Mouse (Mus musculus) MEL (cell line): ENCODE results near the gene Deaf1. TPM values are rescaled to one million over a fixed set of nuclear protein-coding genes. Genes with fewer than 3 reads are reported as not detected.

Source experiments
- polyA plus RNA-seq, 2 experiments: library from polyadenylated mRNA; stranded (reverse) in 1 of 2; unstranded in 1 of 2; fragments of >175 nt in 1 of 2; fragments of >200 nt in 1 of 2; gene quantifications; 2 replicates each; pipeline versions ENCODE4 v1.2.1 to v1.2.4; 2012; ENCODE audit warnings: low replicate concordance in 2 of 2, low read depth in 1 of 2; ENCODE audit not compliant: insufficient read length in 2 of 2, insufficient read depth in 1 of 2, missing spikeins in 1 of 2
- total RNA-seq: library from RNA; depleted of rRNA; stranded (reverse); fragments of 300-350 nt; gene quantifications from 2 replicates; pipeline ENCODE4 v1.2.3, GENCODE M21; 2012; rRNA removed

Deaf1 gene
- total and polyA plus RNA-seq, 3 experiments, result 13.2 to 91.1 TPM; not detected in 1

Other genes with a start within 250 kb of the Deaf1 start
- not detected in 2 replicates for gene Pkp3, start 249.5 kb downstream of the Deaf1 start, total RNA-seq
- gene Pkp3, start 249.5 kb downstream of the Deaf1 start, polyA plus RNA-seq, result not detected
- 8.3 and 8.6 TPM in 2 replicates for gene Sigirr, start 227.1 kb downstream of the Deaf1 start, total RNA-seq
- 10 to 100 TPM in 1 of 2 experiments, not detected in 1; 17.5 TPM for gene Sigirr, start 227.1 kb downstream of the Deaf1 start, polyA plus RNA-seq
- 0.08 TPM in 1 of 2 replicates, not detected in the other for gene Ano9, start 209.9 kb downstream of the Deaf1 start, total RNA-seq
- under 1 TPM in 1 of 2 experiments, not detected in 1; 0.03 TPM for gene Ano9, start 209.9 kb downstream of the Deaf1 start, polyA plus RNA-seq
- 12.2 and 16.9 TPM in 2 replicates for gene Ptdss2, start 205.3 kb downstream of the Deaf1 start, total RNA-seq
- 10 to 100 TPM in 1 of 2 experiments, not detected in 1; 44.9 TPM for gene Ptdss2, start 205.3 kb downstream of the Deaf1 start, polyA plus RNA-seq
- gene Rnh1, start 154.8 kb downstream of the Deaf1 start, total RNA-seq, result 69.6 and 71.4 TPM in 2 replicates
- gene Rnh1, start 154.8 kb downstream of the Deaf1 start, polyA plus RNA-seq, result 10 to 100 TPM in 1 of 2 experiments, not detected in 1; 94.5 TPM
- 137 and 183 TPM in 2 replicates for gene Hras, start 133.7 kb downstream of the Deaf1 start, total RNA-seq
- gene Hras, start 133.7 kb downstream of the Deaf1 start, polyA plus RNA-seq, result 100 to 1,000 TPM in 1 of 2 experiments, not detected in 1; 149 TPM
- 1.0 and 1.6 TPM in 2 replicates for gene Lrrc56, start 133.5 kb downstream of the Deaf1 start, total RNA-seq
- gene Lrrc56, start 133.5 kb downstream of the Deaf1 start, polyA plus RNA-seq, result 1 to 10 TPM in 1 of 2 experiments, not detected in 1; 5.5 TPM
- gene Lmntd2, start 113.6 kb downstream of the Deaf1 start, total RNA-seq, result not detected in 2 replicates
- gene Lmntd2, start 113.6 kb downstream of the Deaf1 start, polyA plus RNA-seq, result under 1 TPM in 1 of 2 experiments, not detected in 1; 0.43 TPM
- gene Rassf7, start 111.8 kb downstream of the Deaf1 start, total RNA-seq, result 7.0 and 7.6 TPM in 2 replicates
- 1 to 10 TPM in 1 of 2 experiments, not detected in 1; 9.5 TPM for gene Rassf7, start 111.8 kb downstream of the Deaf1 start, polyA plus RNA-seq
- 65.0 and 66.1 TPM in 2 replicates for gene Phrf1, start 98.9 kb downstream of the Deaf1 start, total RNA-seq
- gene Phrf1, start 98.9 kb downstream of the Deaf1 start, polyA plus RNA-seq, result 1,000 to 10,000 TPM in 1 of 2 experiments, 10 to 100 TPM in 1; 91.2 to 1,029 TPM
- 0.52 and 1.9 TPM in 2 replicates for gene Irf7, start 61.2 kb downstream of the Deaf1 start, total RNA-seq
- 1 to 10 TPM in 1 of 2 experiments, not detected in 1; 2.0 TPM for gene Irf7, start 61.2 kb downstream of the Deaf1 start, polyA plus RNA-seq
- not detected in 2 replicates for gene Cdhr5, start 50.9 kb downstream of the Deaf1 start, total RNA-seq
- not detected for gene Cdhr5, start 50.9 kb downstream of the Deaf1 start, polyA plus RNA-seq
- gene Sct, start 48.6 kb downstream of the Deaf1 start, total RNA-seq, result not detected in 2 replicates
- gene Sct, start 48.6 kb downstream of the Deaf1 start, polyA plus RNA-seq, result not detected
- not detected in 2 replicates for gene Drd4, start 35.7 kb downstream of the Deaf1 start, total RNA-seq
- not detected for gene Drd4, start 35.7 kb downstream of the Deaf1 start, polyA plus RNA-seq
- gene Tmem80, start within 50 bp of the Deaf1 start, total RNA-seq, result 12.2 and 12.3 TPM in 2 replicates
- gene Tmem80, start within 50 bp of the Deaf1 start, polyA plus RNA-seq, result 10 to 100 TPM in 1 of 2 experiments, not detected in 1; 27.7 TPM
- gene Eps8l2, start 11.2 kb upstream of the Deaf1 start, total RNA-seq, result 0.46 TPM in 1 of 2 replicates, not detected in the other
- gene Eps8l2, start 11.2 kb upstream of the Deaf1 start, polyA plus RNA-seq, result under 1 TPM in 1 of 2 experiments, not detected in 1; 0.10 TPM
- 415 and 498 TPM in 2 replicates for gene Taldo1, start 64.5 kb upstream of the Deaf1 start, total RNA-seq
- gene Taldo1, start 64.5 kb upstream of the Deaf1 start, polyA plus RNA-seq, result 100 to 1,000 TPM in 1 of 2 experiments, not detected in 1; 298 TPM
- gene Gatd1, start 86.4 kb upstream of the Deaf1 start, total RNA-seq, result 21.0 and 21.6 TPM in 2 replicates
- 10 to 100 TPM in 1 of 2 experiments, not detected in 1; 35.9 TPM for gene Gatd1, start 86.4 kb upstream of the Deaf1 start, polyA plus RNA-seq
- gene Cend1, start 101.8 kb upstream of the Deaf1 start, total RNA-seq, result not detected in 2 replicates
- not detected for gene Cend1, start 101.8 kb upstream of the Deaf1 start, polyA plus RNA-seq
- gene Slc25a22, start 110.2 kb upstream of the Deaf1 start, total RNA-seq, result 17.7 and 23.8 TPM in 2 replicates
- 10 to 100 TPM in 1 of 2 experiments, not detected in 1; 46.0 TPM for gene Slc25a22, start 110.2 kb upstream of the Deaf1 start, polyA plus RNA-seq
- gene Pidd1, start 116.3 kb upstream of the Deaf1 start, total RNA-seq, result 5.0 and 6.4 TPM in 2 replicates
- 10 to 100 TPM in 1 of 2 experiments, not detected in 1; 27.2 TPM for gene Pidd1, start 116.3 kb upstream of the Deaf1 start, polyA plus RNA-seq
- gene Rplp2, start 119.7 kb upstream of the Deaf1 start, total RNA-seq, result 3,188 and 3,690 TPM in 2 replicates
- 1,000 to 10,000 TPM in 1 of 2 experiments, not detected in 1; 3,503 TPM for gene Rplp2, start 119.7 kb upstream of the Deaf1 start, polyA plus RNA-seq
- 8.3 and 9.9 TPM in 2 replicates for gene Pnpla2, start 127.5 kb upstream of the Deaf1 start, total RNA-seq
- 10 to 100 TPM in 1 of 2 experiments, not detected in 1; 38.6 TPM for gene Pnpla2, start 127.5 kb upstream of the Deaf1 start, polyA plus RNA-seq
- 0.59 and 0.73 TPM in 2 replicates for gene Cracr2b, start 133.4 kb upstream of the Deaf1 start, total RNA-seq
- gene Cracr2b, start 133.4 kb upstream of the Deaf1 start, polyA plus RNA-seq, result 1 to 10 TPM in 1 of 2 experiments, not detected in 1; 6.9 TPM
- 38.9 and 40.6 TPM in 2 replicates for gene Cd151, start 139.7 kb upstream of the Deaf1 start, total RNA-seq
- gene Cd151, start 139.7 kb upstream of the Deaf1 start, polyA plus RNA-seq, result 10 to 100 TPM in 1 of 2 experiments, not detected in 1; 86.6 TPM
- 110 and 114 TPM in 2 replicates for gene Polr2l, start 147.4 kb upstream of the Deaf1 start, total RNA-seq
- gene Polr2l, start 147.4 kb upstream of the Deaf1 start, polyA plus RNA-seq, result 10 to 100 TPM in 1 of 2 experiments, not detected in 1; 82.4 TPM
- gene Tspan4, start 147.6 kb upstream of the Deaf1 start, total RNA-seq, result 82.5 and 110 TPM in 2 replicates
- gene Tspan4, start 147.6 kb upstream of the Deaf1 start, polyA plus RNA-seq, result 10 to 100 TPM in 1 of 2 experiments, not detected in 1; 97.9 TPM
- gene Chid1, start 212.2 kb upstream of the Deaf1 start, total RNA-seq, result 36.1 and 36.3 TPM in 2 replicates
- 10 to 100 TPM in 1 of 2 experiments, not detected in 1; 46.7 TPM for gene Chid1, start 212.2 kb upstream of the Deaf1 start, polyA plus RNA-seq
- 59.5 and 60.6 TPM in 2 replicates for gene Ap2a2, start 234.5 kb upstream of the Deaf1 start, total RNA-seq
- 10 to 100 TPM; 34.7 to 67.9 TPM for gene Ap2a2, start 234.5 kb upstream of the Deaf1 start, polyA plus RNA-seq